Comparison of ENCODE assay signal across 9 mouse cellular contexts in the genomic region with DNA sequence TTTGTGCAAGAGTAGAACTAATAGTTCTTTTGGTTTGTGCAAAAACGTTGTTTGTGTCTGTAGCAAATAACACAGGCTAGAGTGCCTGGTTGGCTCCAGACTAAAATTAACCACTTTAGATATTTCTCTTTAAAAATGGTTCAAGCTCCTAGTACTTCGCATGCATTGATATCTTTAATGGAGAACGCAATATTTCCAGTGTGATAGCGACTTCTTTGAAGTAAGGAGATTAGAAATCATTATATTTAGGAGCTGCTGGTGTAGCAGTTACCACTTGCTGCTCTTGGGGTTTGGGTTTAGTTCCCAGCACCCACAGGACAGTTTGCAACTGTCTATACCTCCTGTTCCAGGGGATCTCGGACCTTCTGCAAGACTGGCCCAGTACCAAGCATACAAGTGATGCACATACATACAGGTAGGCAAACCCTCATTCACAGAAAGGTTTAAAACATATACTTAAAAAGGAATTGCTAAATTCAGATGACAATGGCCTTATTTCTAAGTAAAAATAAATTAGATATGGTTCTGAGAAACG. TPM values are rescaled to one million over a fixed set of nuclear protein-coding genes. Genes with fewer than 3 reads are reported as not detected.
A peak's percentile ranks its signal among the peaks of the same experiment; 100 is the strongest.
DNase-seq lines count a peak whose midpoint lies in the region; ATAC-seq and TF ChIP-seq lines count a peak whose summit lies in the region.
"Had no signal": no experiment of that assay in that cellular context is flagged by ENCODE, and none has a peak within 500 bp of the region (broad histone marks: within the 10 kb centered on the region; RNA-seq: fewer than 3 reads in every experiment).

No protein-coding gene starts in this region.

- H3K27me3 ChIP-seq in kidney, embryonic 16.5 days (ENCODE audit: insufficient read depth, low read length), result no peaks in the 10 kb centered on the region
- H3K27me3 ChIP-seq in hindbrain, postnatal 0 days (ENCODE audit: insufficient read depth, low read length), result no peaks in the 10 kb centered on the region
- H3K27me3 ChIP-seq in midbrain, postnatal 0 days (ENCODE audit: insufficient read depth, low read length), result no peaks in the 10 kb centered on the region

- no peaks in the 10 kb centered on the region for H3K36me3 ChIP-seq in kidney, embryonic 16.5 days (ENCODE audit: insufficient read depth, low read length)
- H3K36me3 ChIP-seq in hindbrain, postnatal 0 days (ENCODE audit: insufficient read depth, low read length), result no peaks in the 10 kb centered on the region
- H3K36me3 ChIP-seq in midbrain, postnatal 0 days (ENCODE audit: insufficient read depth, low read length), result no peaks in the 10 kb centered on the region

- H3K27ac ChIP-seq in kidney, embryonic 16.5 days (ENCODE audit: low read length), result peak overlapping the region; percentile 98
- peak overlapping the region; percentile 78; the same call in 1 of the 2 replicates for H3K27ac ChIP-seq in hindbrain, postnatal 0 days
- no peak overlapping the region for H3K27ac ChIP-seq in midbrain, postnatal 0 days (ENCODE audit: low read depth, low read length)

- H3K4me3 ChIP-seq in kidney, embryonic 16.5 days (ENCODE audit: low read length), result peak overlapping the region; percentile 69
- H3K4me3 ChIP-seq in hindbrain, postnatal 0 days (ENCODE audit: low read length), result no peak overlapping the region; the same call in 1 of the 2 replicates
- H3K4me3 ChIP-seq in midbrain, postnatal 0 days (ENCODE audit: low read depth, low read length), result no peak overlapping the region

- peaks cover 42% of the 10 kb centered on the region for H3K4me1 ChIP-seq in kidney, embryonic 16.5 days (ENCODE audit: insufficient read depth, low read length)
- H3K4me1 ChIP-seq in hindbrain, postnatal 0 days (ENCODE audit: insufficient read depth, low read length), result peaks cover 9% of the 10 kb centered on the region; the same call in 1 of the 2 replicates
- peaks cover 11% of the 10 kb centered on the region for H3K4me1 ChIP-seq in midbrain, postnatal 0 days (ENCODE audit: insufficient read depth, low read length)

- peak overlapping the region; percentile 73 for H3K4me2 ChIP-seq in kidney, embryonic 16.5 days (replicated peaks; ENCODE audit: low read depth, low read length)
- peak overlapping the region; percentile 97 for H3K4me2 ChIP-seq in hindbrain, postnatal 0 days (ENCODE audit: low read depth, low read length)
- H3K4me2 ChIP-seq in midbrain, postnatal 0 days (ENCODE audit: low read depth, low read length, poor library complexity, severe bottlenecking), result peak overlapping the region; percentile 86

- H3K9ac ChIP-seq in kidney, embryonic 16.5 days (replicated peaks; ENCODE audit: low read length), result peak overlapping the region; percentile 94
- no peak overlapping the region for H3K9ac ChIP-seq in hindbrain, postnatal 0 days (replicated peaks; ENCODE audit: low read length)
- no peak overlapping the region for H3K9ac ChIP-seq in midbrain, postnatal 0 days (replicated peaks; ENCODE audit: low read length, poor library complexity, severe bottlenecking)

- no peak for ATAC-seq in kidney, embryonic 16.5 days (ENCODE audit: low FRiP score, low TSS enrichment)
- no peak for ATAC-seq in hindbrain, postnatal 0 days
- ATAC-seq in midbrain, postnatal 0 days (ENCODE audit: low FRiP score), result no peak
- ATAC-seq: inflammation-experienced regulatory T-cells, adult 6 months had no signal

- DNase-seq in kidney, postnatal 10 days, result no peak
- peak; percentile 40 for DNase-seq in c-Kit-negative CD71-positive TER-119-positive erythroid progenitor cells, embryonic 14.5 days (ENCODE audit: low read depth, low spot score)
- DNase-seq in hindbrain, postnatal 0 days (ENCODE audit: low spot score), result no peak
- DNase-seq in midbrain, postnatal 0 days (ENCODE audit: low spot score), result no peak
- no peak for DNase-seq in adrenal gland, postnatal 4 days (ENCODE audit: low spot score in 2 of 2)
- no peak for DNase-seq in frontal cortex, postnatal 14 days (ENCODE audit: low spot score in 2 of 2)
- DNase-seq in right cerebral cortex, adult 18-20 months, result no peak

- H3K9me3 ChIP-seq in kidney, embryonic 16.5 days (ENCODE audit: low read length), result no peaks in the 10 kb centered on the region
- no peaks in the 10 kb centered on the region for H3K9me3 ChIP-seq in hindbrain, postnatal 0 days (ENCODE audit: low read length)
- no peaks in the 10 kb centered on the region for H3K9me3 ChIP-seq in midbrain, postnatal 0 days (ENCODE audit: low read length)

- WGBS in kidney, embryonic 16.5 days, result 48% methylated on average over 6 of the region's 6 CpGs
- 46% methylated on average over 6 of the region's 6 CpGs for WGBS in hindbrain, postnatal 0 days
- WGBS in midbrain, postnatal 0 days, result 42% methylated on average over 6 of the region's 6 CpGs

- no peak for TF ChIP-seq CTCF in hindbrain, postnatal 0 days (IDR thresholded peaks at IDR 0.05; ENCODE audit: low read depth)
- TF ChIP-seq CTCF in midbrain, postnatal 0 days (IDR thresholded peaks at IDR 0.05), result no peak

RNA-seq across cellular contexts. Expression of a gene that starts 0.7 kb away (rescaled TPM):
- polyA plus RNA-seq in kidney, embryonic 16.5 days (2015; fragmentation: Nextera tagmentation; extraction: Ambion mirVana), result 17.4 and 17.8 TPM in 2 replicates
- total RNA-seq in hindbrain, postnatal 0 days (2014; rRNA removed), result 263 and 411 TPM in 2 replicates
- 10.0 and 11.7 TPM in 2 replicates for polyA plus RNA-seq in hindbrain, postnatal 0 days (2015; fragmentation: Nextera tagmentation; extraction: Ambion mirVana)
- 54.7 and 116 TPM in 2 replicates for total RNA-seq in midbrain, postnatal 0 days (2014; rRNA removed)
- polyA plus RNA-seq in midbrain, postnatal 0 days (2015; fragmentation: Nextera tagmentation; extraction: Ambion mirVana), result 2.0 TPM in 2 replicates
- total RNA-seq in adrenal gland, postnatal 4 days (2021), result 100 to 1,000 TPM; 315 to 390 TPM

RNA-seq across cellular contexts. Expression of a gene that starts 2.1 kb away (rescaled TPM):
- polyA plus RNA-seq in kidney, embryonic 16.5 days (2015; fragmentation: Nextera tagmentation; extraction: Ambion mirVana), result 98.9 and 117 TPM in 2 replicates
- 789 and 1,626 TPM in 2 replicates for total RNA-seq in hindbrain, postnatal 0 days (2014; rRNA removed)
- polyA plus RNA-seq in hindbrain, postnatal 0 days (2015; fragmentation: Nextera tagmentation; extraction: Ambion mirVana), result 24.5 and 29.0 TPM in 2 replicates
- total RNA-seq in midbrain, postnatal 0 days (2014; rRNA removed), result 282 and 525 TPM in 2 replicates
- polyA plus RNA-seq in midbrain, postnatal 0 days (2015; fragmentation: Nextera tagmentation; extraction: Ambion mirVana), result 8.2 and 10.0 TPM in 2 replicates
- total RNA-seq in adrenal gland, postnatal 4 days (2021), result 100 to 1,000 TPM; 511 to 579 TPM

RNA-seq across cellular contexts. Expression of a gene that starts 5.9 kb away (rescaled TPM):
- polyA plus RNA-seq in kidney, embryonic 16.5 days (2015; fragmentation: Nextera tagmentation; extraction: Ambion mirVana), result 3.4 and 6.0 TPM in 2 replicates
- 641 and 1,093 TPM in 2 replicates for total RNA-seq in hindbrain, postnatal 0 days (2014; rRNA removed)
- 2.2 and 5.4 TPM in 2 replicates for polyA plus RNA-seq in hindbrain, postnatal 0 days (2015; fragmentation: Nextera tagmentation; extraction: Ambion mirVana)
- total RNA-seq in midbrain, postnatal 0 days (2014; rRNA removed), result 145 and 318 TPM in 2 replicates
- not detected in 2 replicates for polyA plus RNA-seq in midbrain, postnatal 0 days (2015; fragmentation: Nextera tagmentation; extraction: Ambion mirVana)
- 100 to 1,000 TPM; 122 to 129 TPM for total RNA-seq in adrenal gland, postnatal 4 days (2021)

RNA-seq across cellular contexts. Expression of a gene that starts 6.2 kb away (rescaled TPM):
- polyA plus RNA-seq in kidney, embryonic 16.5 days (2015; fragmentation: Nextera tagmentation; extraction: Ambion mirVana), result 2.0 and 2.2 TPM in 2 replicates
- 234 and 289 TPM in 2 replicates for total RNA-seq in hindbrain, postnatal 0 days (2014; rRNA removed)
- 0.84 TPM in 1 of 2 replicates, not detected in the other for polyA plus RNA-seq in hindbrain, postnatal 0 days (2015; fragmentation: Nextera tagmentation; extraction: Ambion mirVana)
- 41.9 and 77.2 TPM in 2 replicates for total RNA-seq in midbrain, postnatal 0 days (2014; rRNA removed)
- 0.48 and 0.76 TPM in 2 replicates for polyA plus RNA-seq in midbrain, postnatal 0 days (2015; fragmentation: Nextera tagmentation; extraction: Ambion mirVana)
- total RNA-seq in adrenal gland, postnatal 4 days (2021), result 100 to 1,000 TPM; 192 to 223 TPM

RNA-seq across cellular contexts. Expression of a gene that starts 27.2 kb away (rescaled TPM):
- polyA plus RNA-seq in kidney, embryonic 16.5 days (2015; fragmentation: Nextera tagmentation; extraction: Ambion mirVana), result 2.2 and 3.1 TPM in 2 replicates
- 864 and 1,352 TPM in 2 replicates for total RNA-seq in hindbrain, postnatal 0 days (2014; rRNA removed)
- 1.1 TPM in 1 of 2 replicates, not detected in the other for polyA plus RNA-seq in hindbrain, postnatal 0 days (2015; fragmentation: Nextera tagmentation; extraction: Ambion mirVana)
- 212 and 326 TPM in 2 replicates for total RNA-seq in midbrain, postnatal 0 days (2014; rRNA removed)
- polyA plus RNA-seq in midbrain, postnatal 0 days (2015; fragmentation: Nextera tagmentation; extraction: Ambion mirVana), result not detected in 2 replicates
- 100 to 1,000 TPM; 256 to 306 TPM for total RNA-seq in adrenal gland, postnatal 4 days (2021)
